Mouse (Mus musculus) embryo, embryonic 10.5 days (tissue): ENCODE data around the gene Plekhg5.
A peak's percentile ranks its signal among the peaks of the same experiment; 100 is the strongest.

Experiments
- DNase-seq: peaks from one replicate; pipeline ENCODE4 v3.0.0-alpha.2; 2015; ENCODE audit warnings: low spot score

Gene Plekhg5

DNA sequence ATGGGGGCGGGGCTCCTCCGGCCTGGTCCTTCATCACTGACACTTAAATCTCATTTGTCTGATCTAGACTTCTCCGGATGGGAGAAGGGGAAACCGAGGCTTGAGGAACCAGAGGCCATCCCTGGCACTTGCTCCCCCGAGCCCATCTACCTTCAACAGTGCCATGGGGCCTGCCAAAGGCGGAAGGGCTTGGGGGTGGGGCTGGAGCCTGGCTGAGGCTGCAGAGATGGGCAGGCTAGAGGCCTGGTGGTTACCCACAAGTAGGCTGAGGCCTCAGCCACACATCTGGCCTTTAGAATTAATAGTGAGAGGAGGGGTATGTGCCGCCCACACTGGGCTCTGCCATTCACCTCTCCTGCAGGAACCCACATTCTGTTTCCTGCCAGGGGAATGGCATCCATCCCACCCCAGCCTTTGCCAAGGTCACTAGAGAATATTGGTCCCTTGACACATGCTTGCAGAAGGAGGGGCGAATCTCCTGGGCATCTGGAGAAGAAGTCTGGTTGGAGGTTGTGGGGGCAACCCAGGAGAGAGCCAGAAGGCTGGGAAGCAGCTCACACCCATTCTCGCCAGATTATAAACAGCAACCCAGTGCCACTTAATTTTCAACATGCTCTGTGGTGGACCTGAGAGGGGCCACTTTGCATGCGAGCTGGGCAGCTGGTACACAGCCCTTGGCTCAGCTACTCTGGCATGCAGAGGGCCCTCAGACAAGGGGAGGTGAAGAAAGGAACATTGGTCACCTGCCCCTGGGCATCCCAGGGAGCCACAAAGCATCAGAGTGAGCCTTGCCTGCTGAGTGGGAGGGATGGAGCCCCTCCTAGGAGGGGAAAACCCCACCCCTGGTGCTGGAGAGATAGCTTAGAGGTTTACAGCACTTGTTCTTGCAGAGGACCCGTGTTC is 1.6 kb upstream of the Plekhg5 start:
- DNase-seq, result no peak

DNA sequence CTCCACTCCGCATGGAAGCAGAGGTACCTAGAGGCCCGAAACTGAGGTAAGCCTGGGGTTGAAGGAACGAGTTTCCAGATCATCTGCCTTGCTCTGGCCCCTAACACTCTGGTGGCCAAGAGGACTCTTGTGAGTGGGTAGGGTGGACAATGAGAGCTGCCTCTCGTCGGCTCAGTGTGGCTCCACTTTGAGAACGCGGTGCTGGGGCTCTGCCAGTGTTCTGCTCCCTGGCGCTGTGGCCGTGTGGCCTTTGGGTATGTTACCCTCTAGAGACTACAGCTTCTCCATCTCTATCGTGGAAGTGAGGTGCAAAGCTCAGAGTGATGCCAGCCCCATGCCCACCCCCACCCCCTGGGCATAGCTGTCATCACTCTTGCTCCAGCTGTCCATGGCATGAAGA is 357 bp downstream of the Plekhg5 start:
- DNase-seq, result no peak

DNA sequence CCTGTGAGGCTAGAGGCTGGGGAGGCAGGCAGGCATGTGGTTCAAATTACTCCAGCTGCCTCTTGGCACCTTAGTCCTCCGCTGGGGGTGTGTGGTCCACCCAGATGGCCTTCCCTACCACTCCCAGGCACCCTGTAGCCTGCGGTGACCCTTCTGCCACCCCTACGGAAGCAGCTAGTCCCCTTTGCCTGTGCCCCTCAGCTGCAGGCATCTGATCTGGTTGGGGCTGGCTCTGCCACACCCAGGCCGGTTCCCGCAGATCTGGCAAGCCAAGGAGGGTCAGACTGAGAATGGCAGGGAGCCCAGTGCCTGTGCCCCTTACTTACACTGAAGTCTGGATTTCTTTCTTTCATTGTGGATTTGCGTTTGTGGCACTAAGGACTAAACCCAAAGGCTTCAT is 1.4 kb downstream of the Plekhg5 start:
- DNase-seq, result no peak

DNA sequence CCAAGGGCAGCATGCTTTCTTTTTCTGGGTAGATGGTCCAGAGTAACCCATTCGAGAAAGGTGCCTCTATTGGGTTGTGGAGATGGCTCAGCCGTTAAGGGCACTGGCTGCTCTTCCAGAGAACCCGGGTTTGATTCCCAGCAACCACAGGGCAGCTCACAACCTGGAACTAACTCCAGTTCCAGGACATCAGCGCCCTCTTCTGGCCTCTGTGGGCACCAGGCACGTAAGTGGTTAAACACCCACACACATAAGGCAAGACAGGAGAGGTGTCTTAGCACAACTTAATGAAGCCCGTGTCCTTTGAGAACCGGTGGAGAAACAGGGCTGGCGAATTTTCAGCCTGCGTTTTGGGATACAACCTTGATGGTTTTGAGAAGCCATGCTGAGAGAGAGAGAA is 2.2 kb downstream of the Plekhg5 start:
- no peak for DNase-seq

DNA sequence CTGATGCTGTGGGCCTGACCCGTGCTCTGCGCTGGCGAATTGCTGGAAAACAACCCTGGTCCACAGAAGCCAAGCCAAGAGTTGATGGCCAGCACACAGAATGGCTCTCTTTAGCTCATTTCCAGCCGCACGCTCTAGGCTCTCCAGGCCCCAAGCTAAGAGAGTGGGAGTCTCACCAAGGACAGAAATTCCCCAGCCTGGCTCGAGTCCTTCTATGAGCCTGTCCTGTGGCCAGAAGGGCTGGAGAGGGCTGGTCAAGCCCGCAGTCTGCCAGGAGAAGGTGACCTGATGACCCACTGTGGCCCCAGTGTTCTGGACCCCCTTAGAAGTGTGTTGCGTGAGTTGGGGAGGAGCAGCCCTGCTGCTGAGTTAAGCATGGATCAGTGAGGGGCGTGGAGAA is 4.9 kb downstream of the Plekhg5 start:
- DNase-seq, result no peak

DNA sequence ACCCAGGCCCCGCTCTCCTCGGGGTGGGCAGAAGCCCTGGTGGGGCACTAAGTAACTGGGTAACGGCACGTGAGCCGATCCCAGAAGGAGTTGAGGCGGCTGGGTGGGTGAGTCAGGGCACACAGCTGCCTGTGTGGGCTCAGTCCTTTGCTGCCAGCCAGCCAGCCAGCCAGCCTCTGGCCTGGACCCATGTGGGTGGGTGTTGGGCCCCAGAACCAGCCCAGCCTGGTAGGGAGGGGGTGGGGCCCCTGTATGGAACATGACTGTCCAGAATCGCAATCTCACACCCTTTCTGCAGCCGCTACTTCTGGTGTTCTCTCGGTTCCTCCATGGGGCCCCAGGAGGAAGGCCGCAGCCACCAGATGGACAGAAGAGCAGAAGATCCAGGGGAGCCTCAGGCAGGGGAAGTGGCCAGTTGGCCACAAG is 5.8 kb downstream of the Plekhg5 start:
- no peak for DNase-seq

DNA sequence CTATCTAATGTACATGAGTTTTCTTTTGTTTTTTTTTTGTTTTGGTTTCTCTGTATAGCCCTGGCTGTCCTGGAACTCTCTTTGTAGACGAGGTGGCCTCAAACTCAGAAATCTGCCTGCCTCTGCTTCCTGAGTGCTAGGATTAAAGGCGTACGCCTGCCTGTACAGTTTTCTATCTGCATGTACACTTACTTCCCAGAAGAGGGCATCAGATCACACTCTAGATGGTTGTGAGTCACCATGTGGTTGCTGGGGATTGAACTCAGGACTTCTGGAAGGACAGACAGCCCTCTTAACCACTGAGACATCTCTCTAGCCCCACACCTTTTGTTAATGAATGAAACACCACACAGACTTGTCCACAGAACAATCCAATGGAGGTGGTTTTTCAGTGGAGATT is 7.0 kb downstream of the Plekhg5 start:
- DNase-seq, result no peak

DNA sequence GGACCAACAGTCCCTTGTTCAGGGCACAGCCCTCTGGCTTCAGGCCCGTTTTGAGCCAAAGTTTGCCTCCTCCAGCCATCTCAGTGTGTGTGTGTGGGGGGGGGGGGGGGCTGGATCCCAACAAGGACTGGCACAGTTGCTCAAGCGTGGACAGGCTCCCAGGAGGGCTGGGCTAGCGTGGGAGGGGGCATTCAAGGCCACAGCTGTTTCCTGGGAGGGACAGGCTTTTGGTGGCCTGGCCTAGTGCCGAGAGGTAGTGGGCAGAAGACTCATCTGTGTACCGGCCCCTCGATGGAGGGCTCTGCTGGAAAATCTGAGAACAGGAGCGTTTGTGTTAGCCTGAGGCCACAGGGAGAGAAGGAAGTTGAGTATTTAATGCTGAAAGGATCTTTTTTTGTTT is 7.6 kb downstream of the Plekhg5 start:
- DNase-seq, result no peak

DNA sequence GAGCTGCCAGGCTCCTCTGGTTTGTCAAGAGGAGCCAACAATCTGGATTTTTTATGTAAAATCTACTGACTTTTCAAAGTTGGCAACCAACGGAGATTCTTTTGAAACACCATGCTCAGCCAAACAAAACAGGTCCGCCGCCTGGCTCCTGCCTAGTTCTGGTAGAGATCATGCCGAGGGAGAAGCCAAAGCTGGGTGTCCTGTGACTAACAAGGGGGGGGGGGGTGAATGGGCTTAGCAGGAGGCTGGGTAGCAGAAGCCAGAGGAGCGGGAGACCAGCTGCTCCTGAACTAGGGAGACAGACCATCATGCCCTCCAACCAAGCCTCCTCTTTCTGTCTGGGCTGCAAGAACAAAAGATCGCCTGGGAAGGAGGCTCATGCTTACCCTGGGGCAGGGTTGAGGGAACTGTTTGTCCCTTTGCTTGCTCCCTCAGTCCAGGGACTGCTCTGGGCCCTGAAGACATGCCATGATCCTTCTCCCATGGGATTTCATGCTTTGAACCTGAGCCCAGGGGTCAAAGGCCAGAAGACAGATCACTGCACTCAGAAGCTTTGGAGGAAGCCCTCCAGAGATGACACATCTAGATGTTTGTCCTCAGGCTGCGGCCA is 11.4 kb downstream of the Plekhg5 start:
- DNase-seq, result no peak

DNA sequence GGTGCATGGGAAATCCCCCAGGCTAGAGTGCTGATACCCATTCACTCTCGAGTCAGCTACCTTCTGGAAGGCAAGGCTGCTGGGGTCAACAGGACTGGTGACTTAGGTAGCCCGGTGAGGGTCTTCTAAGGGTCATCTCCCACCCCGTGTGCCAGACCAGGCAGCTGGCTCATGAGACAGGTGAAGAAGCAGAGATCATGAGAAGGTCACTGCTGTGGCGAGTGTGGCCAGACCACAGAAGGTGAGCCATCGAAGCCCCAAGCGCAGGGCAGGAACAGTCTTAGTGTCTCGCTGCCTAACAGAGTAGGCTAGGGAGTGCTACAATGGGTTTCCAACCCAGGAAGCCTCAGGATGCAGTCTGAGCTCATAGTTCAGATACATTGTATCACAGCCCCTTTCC is 12.3 kb downstream of the Plekhg5 start:
- no peak for DNase-seq

DNA sequence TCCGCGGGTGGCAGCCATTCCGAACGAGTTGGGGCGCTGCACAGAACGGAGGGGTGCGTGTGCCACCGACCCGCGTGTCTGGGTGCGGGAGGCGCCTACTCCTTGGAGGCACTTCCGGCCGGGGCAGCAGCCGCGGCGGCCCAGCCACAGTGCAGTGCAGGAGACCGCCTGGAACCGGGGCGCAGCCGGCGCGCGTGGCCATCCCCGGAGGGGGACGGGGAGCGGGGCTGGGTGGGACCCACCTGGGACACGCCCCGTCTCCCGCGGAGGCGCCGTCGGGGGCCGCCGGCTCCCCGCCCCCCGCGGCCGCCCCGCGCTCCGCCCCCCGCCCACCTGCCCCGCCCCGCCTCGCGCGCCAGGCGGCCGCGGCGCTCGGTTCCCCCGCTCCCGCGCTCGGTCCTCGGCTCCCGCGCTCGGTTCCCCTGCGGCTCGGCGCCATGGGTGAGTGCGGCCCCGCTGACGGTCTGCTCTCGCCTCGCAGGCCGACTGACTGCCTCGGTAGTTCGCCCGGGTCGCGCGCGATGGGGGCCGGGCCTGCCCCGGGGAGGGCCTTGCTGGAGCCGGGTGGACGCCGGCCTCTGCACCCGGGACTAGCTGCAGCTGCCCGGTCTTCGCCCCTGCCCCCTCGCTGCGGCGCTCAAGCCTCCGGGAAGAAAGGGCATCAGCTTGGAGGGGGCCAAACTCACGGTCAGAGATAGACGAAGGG is 14.4 kb downstream of the Plekhg5 start:
- DNase-seq, result no peak

DNA sequence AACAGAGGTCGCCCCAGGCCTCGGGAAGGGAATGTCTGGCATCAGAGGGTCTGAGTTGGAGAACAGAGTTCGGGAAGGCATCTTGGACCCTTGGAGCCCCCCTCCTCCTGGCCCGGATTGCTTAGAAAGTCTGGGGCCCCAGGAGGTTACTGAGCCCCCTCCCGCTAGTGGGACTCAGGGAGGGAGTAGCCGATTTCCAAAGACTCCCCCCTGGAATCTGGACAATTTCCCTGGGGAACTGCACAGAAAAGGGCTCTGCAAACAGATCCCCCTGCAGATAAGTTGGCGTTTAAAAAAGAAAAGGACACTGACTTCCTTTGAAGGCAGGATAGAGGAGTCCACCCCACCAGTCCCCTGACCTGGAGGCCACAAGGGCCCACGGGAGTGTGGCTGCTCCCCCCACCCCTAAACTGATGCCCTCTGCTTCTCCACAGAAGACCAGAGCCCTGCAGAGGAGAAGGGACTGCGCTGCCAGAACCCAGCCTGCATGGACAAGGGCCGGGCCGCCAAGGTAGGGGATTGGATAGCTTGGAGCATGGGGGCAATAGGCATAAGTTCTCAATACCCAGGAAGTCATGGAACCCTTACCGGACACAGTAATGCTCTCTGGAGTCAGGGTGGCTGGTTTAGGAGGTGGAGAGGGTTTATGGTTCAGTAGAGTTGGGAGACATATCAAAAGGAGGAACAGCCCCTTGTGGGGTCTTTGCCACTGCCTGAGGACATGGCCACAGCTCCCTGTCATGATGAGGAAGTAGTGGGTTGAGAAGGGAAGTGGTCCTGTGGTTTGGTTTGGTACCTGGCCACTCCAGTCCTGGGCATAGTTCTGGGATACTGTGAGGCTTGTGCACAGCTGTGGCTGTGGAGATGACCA is 15.1 kb downstream of the Plekhg5 start:
- DNase-seq, result no peak

DNA sequence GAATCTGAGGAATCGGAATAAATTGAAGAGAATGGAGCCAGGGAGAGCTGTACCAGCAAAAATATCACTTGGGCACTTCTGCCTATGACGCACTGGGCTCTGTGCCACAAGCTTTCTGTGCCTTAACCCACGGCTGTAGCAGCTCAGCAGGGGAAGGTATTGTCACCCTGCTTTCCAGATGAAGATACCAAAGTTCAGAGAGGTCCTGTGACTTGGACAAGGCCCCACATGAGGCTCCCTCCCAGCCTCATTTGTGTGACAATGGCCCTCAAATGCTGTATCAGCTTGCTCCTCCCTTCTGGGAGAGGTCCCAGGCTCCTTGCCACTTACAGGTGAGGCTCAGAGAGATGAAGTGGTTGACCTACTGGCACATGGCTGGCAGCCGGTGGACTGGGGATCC is 15.8 kb downstream of the Plekhg5 start:
- no peak for DNase-seq

DNA sequence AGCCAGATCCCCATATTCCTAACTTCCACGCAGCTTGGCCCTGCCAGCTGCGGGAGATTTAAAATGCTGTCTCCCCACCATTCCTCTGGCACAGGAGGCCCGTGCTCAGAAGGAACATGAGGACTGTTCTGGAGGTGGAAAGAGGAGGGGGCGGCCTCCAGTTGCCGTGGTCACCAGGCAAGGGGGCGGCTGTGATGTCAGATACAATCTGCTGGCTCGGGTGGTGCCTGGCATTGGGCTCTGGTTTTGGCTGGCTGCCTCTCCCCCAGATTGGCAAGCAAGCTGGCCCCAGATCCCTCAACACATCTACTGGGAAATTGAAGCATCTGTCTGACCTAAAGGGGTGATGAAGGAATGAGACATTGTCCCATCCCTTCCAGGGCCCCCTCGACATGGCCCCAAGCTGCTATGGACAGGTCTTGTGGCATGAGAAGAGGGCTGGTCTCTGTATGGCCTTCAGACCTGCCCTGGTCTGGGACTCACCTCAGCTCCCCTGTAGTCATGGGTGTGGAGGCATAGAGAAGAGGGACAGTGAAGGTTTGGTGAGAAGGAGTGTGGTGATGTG is 16.3 kb downstream of the Plekhg5 start:
- no peak for DNase-seq

DNA sequence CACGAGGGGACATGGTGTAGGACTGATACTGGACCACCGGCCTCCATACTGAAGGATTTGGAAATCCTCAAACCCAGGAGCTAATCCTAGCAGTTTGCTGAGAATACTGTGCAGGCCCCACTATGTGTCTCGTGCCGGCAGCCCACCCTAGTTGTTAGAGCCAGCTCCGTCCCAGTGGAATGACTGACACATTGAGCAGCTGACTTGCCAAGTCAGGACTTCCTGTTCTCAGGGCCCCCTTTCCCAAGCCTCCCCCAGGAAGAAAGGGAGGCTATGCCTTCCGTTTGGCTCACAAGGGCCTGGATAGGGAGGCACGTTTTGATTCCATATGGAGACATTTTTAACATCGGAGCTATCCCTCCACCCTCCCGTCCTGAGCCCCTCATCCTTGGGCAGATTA is 17.9 kb downstream of the Plekhg5 start:
- no peak for DNase-seq

DNA sequence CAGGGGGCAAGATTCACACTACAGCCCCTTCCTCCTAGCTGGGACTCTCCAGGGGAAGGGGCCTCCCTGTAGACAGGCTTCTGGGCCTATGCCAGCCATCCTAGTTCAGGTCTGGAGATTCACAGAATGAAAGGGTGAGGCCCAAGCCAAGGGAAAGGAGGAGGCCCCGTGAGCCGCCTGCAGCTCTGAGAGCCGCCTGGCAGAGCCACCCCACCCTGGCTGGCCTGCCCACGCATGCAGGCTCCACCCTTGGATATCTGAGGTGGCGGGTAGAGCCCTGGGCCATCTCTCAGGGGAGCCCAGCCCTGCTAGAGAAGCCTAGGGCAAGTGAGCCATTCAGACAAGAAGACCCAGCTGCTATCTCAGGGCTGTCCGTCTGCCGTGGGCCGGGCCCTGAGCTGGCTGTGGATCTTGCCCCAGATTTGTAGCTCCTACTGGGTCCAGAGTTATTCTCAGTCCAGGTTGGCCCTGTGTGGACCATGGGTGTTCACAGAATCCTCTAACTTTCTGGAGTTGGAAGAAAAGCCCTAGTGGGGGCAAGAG is 20.5 kb downstream of the Plekhg5 start:
- DNase-seq, result no peak

DNA sequence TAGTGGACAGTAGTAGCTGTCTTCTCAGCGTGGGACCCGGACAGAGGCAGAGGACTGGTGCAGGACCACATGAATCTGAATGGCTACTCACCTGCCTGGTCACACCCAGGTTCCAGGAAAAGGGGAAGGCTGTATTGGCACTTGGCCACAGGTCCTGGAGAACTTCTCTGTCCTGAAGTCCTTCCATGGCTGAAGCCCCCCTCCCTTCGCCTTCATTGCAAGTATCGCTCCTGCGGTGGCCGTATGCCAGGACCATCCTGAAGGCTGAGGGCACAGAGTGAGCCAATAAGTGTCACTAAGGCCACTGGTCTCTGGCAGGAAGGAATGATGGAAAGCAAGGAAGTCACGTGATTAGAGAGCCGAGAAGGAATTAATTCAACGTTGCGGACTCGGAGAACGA is 21.9 kb downstream of the Plekhg5 start:
- no peak for DNase-seq

DNA sequence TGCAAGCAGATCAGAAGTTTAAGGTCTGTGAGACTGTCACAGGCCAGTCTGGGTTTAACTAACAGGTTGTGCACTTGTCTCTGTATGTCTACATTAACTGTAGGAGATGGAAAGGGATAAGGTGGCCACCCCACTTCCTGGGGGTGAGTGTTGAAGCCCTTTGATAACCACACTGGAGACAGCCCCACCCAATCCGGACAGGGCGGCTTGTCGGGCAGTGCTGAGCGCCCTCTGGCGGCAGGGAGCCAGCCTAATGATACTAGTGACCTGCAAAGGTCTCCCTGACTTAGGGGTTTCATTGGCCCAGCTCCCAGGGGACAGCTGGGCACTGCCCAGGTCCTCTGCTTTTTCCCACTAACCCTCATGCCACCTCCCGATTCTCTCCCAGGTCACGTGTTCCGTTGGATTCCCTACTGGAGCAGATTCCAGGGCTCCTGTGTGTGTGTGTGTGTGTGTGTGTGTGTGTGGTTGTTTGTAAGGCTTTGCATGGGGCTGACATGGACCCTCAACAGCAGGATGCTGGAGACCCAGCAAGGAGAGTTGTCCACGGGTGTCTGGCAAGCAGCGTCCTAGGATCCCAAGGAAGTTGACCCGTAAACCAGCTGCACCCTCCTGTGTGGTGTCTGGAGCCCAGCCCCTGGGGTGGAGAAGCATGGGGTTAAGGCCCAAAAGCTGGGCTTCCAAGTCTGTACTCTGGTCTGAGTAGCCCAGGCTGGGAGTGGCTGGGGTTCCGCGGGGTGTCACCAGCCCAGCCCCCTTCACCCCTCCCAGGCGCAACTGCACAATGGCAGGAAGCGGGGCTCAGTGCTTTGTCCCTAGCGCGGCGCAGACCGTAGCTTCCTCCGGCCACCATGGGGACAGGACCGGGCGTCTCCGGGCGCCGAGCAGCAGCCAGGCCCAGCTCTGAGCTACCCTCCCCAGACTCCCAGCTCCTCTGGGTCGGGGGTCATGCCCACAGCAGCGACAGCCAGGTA is 23.9 kb downstream of the Plekhg5 start:
- DNase-seq, result peak; percentile 76

DNA sequence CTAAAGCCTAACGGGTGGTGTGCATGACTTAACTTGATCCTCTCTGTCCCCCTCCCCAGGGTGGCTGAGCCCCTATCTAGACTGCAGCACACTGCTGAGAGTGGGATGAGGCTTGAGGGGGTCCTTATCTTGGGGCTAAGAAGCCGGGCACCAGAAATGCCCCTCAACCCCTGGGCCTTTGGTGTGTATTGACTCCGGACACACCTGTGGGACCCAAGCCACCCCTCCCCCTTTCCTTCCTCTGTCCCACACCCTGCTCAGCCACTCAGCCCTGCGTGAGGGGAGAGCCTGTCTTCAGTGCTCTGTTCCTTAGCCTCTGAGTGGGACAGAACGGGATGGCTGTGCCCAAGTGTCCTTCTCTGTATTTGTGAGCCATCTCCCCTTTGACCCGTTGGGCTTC is 24.6 kb downstream of the Plekhg5 start:
- DNase-seq, result no peak
